Mouse (Mus musculus) cerebellum, postnatal 25 days (tissue): ENCODE measurements around the gene Gm43064.
A peak's percentile ranks its signal among the peaks of the same experiment; 100 is the strongest.
"Not testable (repeated sequence)": the region's sequence is repeated elsewhere in the genome, so short reads cannot be mapped to it uniquely, and the experiment has no call there.

Experiments used
- DNase-seq, 2 experiments: peaks; one replicate each; pipeline ENCODE4 v3.0.0; 2021; ENCODE audit warnings: mixed read lengths in 2 of 2

The Gm43064 gene

GRCm38 (mm10) chr3:103801631-103802531 is 7.5 kb upstream of the Gm43064 start:
- DNase-seq, result peak; percentile 63 to 69

- DNase-seq, result no peak
Observed at GRCm38 (mm10) chr3:103802861-103803260, 6.5 kb upstream of the Gm43064 start.

GRCm38 (mm10) chr3:103805671-103806070 is 3.7 kb upstream of the Gm43064 start:
- no peak for DNase-seq

- DNase-seq, result no peak
Observed at GRCm38 (mm10) chr3:103809799-103810150, 402 bp downstream of the Gm43064 start.

- DNase-seq, result no peak
Observed at GRCm38 (mm10) chr3:103810967-103811366, 1.6 kb downstream of the Gm43064 start.

GRCm38 (mm10) chr3:103827548-103827947 is 18.2 kb downstream of the Gm43064 start:
- DNase-seq, result no peak

GRCm38 (mm10) chr3:103829036-103829435 is 19.7 kb downstream of the Gm43064 start:
- no peak for DNase-seq

GRCm38 (mm10) chr3:103830681-103831080 is 21.3 kb downstream of the Gm43064 start:
- DNase-seq, result not testable (repeated sequence)

- DNase-seq, result peak; percentile 39 to 69
Observed at GRCm38 (mm10) chr3:103831146-103831545, 21.8 kb downstream of the Gm43064 start.

- DNase-seq, result no peak
Observed at GRCm38 (mm10) chr3:103832426-103832825, 23.1 kb downstream of the Gm43064 start, which contains the start of gene Bcl2l15. Gene Bcl2l15 (plus strand): TSS chr3:103832601.

- no peak for DNase-seq
Observed at GRCm38 (mm10) chr3:103834001-103834400, 24.6 kb downstream of the Gm43064 start.

GRCm38 (mm10) chr3:103835272-103835950 is 26.0 kb downstream of the Gm43064 start:
- no peak for DNase-seq

GRCm38 (mm10) chr3:103835951-103836310 is 26.6 kb downstream of the Gm43064 start:
- peak; percentile 68 to 69 for DNase-seq

GRCm38 (mm10) chr3:103836453-103836852 is 27.1 kb downstream of the Gm43064 start:
- DNase-seq, result no peak

- no peak for DNase-seq
Observed at GRCm38 (mm10) chr3:103839711-103840110, 30.3 kb downstream of the Gm43064 start.

GRCm38 (mm10) chr3:103840195-103840594 is 30.8 kb downstream of the Gm43064 start:
- DNase-seq, result not testable (repeated sequence)

- not testable (repeated sequence) for DNase-seq
Observed at GRCm38 (mm10) chr3:103840946-103841345, 31.6 kb downstream of the Gm43064 start.

GRCm38 (mm10) chr3:103850644-103851363 is 41.4 kb downstream of the Gm43064 start:
- DNase-seq, result peak; percentile 89 to 90

- peak in 1 of 2 experiments; percentile 61 for DNase-seq
Observed at GRCm38 (mm10) chr3:103851481-103851880, 42.1 kb downstream of the Gm43064 start.

GRCm38 (mm10) chr3:103851882-103852281 is 42.5 kb downstream of the Gm43064 start:
- peak; percentile 66 to 73 for DNase-seq

GRCm38 (mm10) chr3:103852565-103853299 is 43.4 kb downstream of the Gm43064 start:
- peak; percentile 78 to 92 for DNase-seq

GRCm38 (mm10) chr3:103853804-103854203 is 44.4 kb downstream of the Gm43064 start:
- DNase-seq, result peak; percentile 71 to 76
